Mouse (Mus musculus) hindbrain, embryonic 12.5 days (tissue): ENCODE results near the gene Pabpc5. TPM values are rescaled to one million over a fixed set of nuclear protein-coding genes. Genes with fewer than 3 reads are reported as not detected.

Experiments
- ATAC-seq: fragments of 200-750 bp; cut with Nextera tagmentation; 2 replicates; pipeline ENCODE4 v1.8.0; 2017; ENCODE audit warnings: moderate TSS enrichment; ENCODE audit not compliant: low FRiP score
- H3K27ac ChIP-seq: fragments of 300-500 bp; sonication (generic); 2 replicates; pipeline ENCODE4 v1.5.1; 2016; ENCODE audit warnings: mild to moderate bottlenecking
- H3K27me3 ChIP-seq: fragments of 300-500 bp; sonication (generic); 2 replicates; pipeline ENCODE4 v1.6.1; 2016; ENCODE audit warnings: mild to moderate bottlenecking
- H3K36me3 ChIP-seq: fragments of 300-500 bp; sonication (generic); 2 replicates; pipeline ENCODE4 v1.6.1; 2016; ENCODE audit warnings: mild to moderate bottlenecking
- H3K4me1 ChIP-seq: fragments of 300-500 bp; sonication (generic); 2 replicates; pipeline ENCODE4 v1.6.1; 2016
- H3K4me2 ChIP-seq: fragments of 300-500 bp; sonication (generic); replicated peaks from 2 replicates; pipeline ENCODE4 v1.6.1; 2016; ENCODE audit warnings: mild to moderate bottlenecking
- H3K4me3 ChIP-seq: fragments of 300-500 bp; sonication (generic); 2 replicates; pipeline ENCODE4 v1.5.1; 2016; ENCODE audit warnings: mild to moderate bottlenecking
- H3K9ac ChIP-seq: fragments of 300-500 bp; sonication (generic); 2 replicates; pipeline ENCODE4 v1.6.1; 2016; ENCODE audit warnings: mild to moderate bottlenecking, moderate library complexity
- H3K9me3 ChIP-seq: fragments of 300-500 bp; sonication (generic); replicated peaks from 2 replicates; pipeline ENCODE4 v1.6.1; 2016; ENCODE audit warnings: mild to moderate bottlenecking
- WGBS: fragments of 180-500 bp; shearing (Covaris S2); methylation state at CpG from one replicate; pipeline ENCODE4 v1.1.7; 2016; 5-methylcytosine and 5-hydroxymethylcytosine counted together
- polyA plus RNA-seq: library from polyadenylated mRNA; unstranded; fragments of >200 nt; fragmentation: Nextera tagmentation; extraction: Ambion mirVana; gene quantifications from 2 replicates; pipeline ENCODE4 v1.2.1, GENCODE M21; 2016

Pabpc5 gene
- polyA plus RNA-seq = 0.77 and 1.6 TPM in 2 replicates

DNA sequence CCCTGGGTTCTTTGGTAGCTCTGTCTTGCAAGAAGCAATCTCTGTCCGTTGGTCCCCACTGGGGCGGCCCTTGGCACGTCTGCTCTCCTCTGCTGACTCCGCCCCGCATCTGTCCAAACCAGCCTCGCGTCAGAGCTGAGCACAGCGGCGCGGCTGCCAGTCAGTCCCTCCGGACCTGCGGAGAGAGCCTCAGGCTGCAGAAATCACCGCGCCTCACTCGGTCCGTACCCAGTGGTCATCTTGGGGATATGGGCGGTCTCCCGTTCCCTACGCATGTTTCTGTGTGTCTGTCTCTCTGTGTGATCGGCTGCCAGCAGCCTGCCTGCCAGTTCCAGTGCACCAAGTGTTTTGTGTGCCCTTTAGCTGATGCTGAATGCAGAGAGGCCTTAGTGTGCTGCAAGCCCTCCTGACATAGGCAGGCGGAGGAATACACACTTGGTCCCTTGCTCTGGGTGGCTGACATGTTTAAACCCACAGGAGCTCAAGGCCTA is at the start of gene Pabpc5:
Gene Pabpc5, plus strand, starts transcription at position 116 of the 491 bp plus-strand sequence.
- H3K9me3 ChIP-seq = no peaks in the 10 kb centered on the region
- H3K36me3 ChIP-seq = no peaks in the 10 kb centered on the region
- no peaks in the 10 kb centered on the region for H3K27me3 ChIP-seq
- WGBS = 11% methylated on average over 21 of the region's 21 CpGs
- peak within 1 kb of the TSS; percentile 37 for H3K4me3 ChIP-seq
- peak within 1 kb of the TSS; percentile 58 for H3K9ac ChIP-seq
- peak; percentile 99 for ATAC-seq
- H3K4me1 ChIP-seq = no peaks in the 10 kb centered on the region
- peak within 1 kb of the TSS; percentile 46 for H3K4me2 ChIP-seq
- peak within 1 kb of the TSS; percentile 88 for H3K27ac ChIP-seq

GRCm38 (mm10) chrX:119886957-119887593 is 39.9 kb upstream of the Pabpc5 start:
- no peak overlapping the region for H3K4me2 ChIP-seq
- H3K36me3 ChIP-seq = no peaks in the 10 kb centered on the region
- H3K27me3 ChIP-seq = no peaks in the 10 kb centered on the region
- no peak for ATAC-seq
- no peaks in the 10 kb centered on the region for H3K9me3 ChIP-seq
- H3K4me3 ChIP-seq = no peak overlapping the region
- no peaks in the 10 kb centered on the region for H3K4me1 ChIP-seq
- H3K27ac ChIP-seq = no peak overlapping the region
- H3K9ac ChIP-seq = no peak overlapping the region
- 85% methylated on average over 3 of the region's 3 CpGs for WGBS

- Histone ChIP-seq H3K27ac (no peak overlapping the region), H3K27me3 (no peaks in the 10 kb centered on the region), H3K9ac (no peak overlapping the region), H3K9me3 (no peaks in the 10 kb centered on the region), H3K4me3 (no peak overlapping the region), H3K4me2 (no peak overlapping the region), H3K36me3 (no peaks in the 10 kb centered on the region), H3K4me1 (no peaks in the 10 kb centered on the region)
- 82% methylated on average over 6 of the region's 6 CpGs for WGBS
- no peak for ATAC-seq
Observed at GRCm38 (mm10) chrX:119888326-119888920, 38.6 kb upstream of the Pabpc5 start.

DNA sequence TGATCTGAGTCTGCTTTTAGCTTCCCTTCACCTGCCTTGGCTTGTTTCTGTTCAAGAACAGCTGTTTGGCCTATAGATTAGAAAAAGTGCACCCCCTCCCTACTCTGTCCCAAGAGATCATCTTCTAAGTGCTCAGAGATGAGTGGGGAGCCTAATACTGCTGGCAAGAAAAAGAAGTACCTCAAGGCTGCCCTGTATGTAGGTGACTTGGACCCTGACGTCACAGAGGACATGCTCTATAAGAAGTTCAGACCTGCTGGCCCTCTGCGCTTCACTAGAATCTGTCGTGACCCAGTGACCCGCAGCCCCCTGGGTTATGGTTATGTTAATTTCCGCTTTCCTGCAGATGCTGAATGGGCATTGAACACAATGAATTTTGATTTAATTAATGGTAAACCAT is 856 bp downstream of the Pabpc5 start:
- Histone ChIP-seq H3K4me2 (peak overlapping the region; percentile 46), H3K36me3 (no peaks in the 10 kb centered on the region), H3K4me1 (no peaks in the 10 kb centered on the region), H3K9ac (no peak overlapping the region), H3K9me3 (no peaks in the 10 kb centered on the region), H3K27me3 (no peaks in the 10 kb centered on the region), H3K4me3 (no peak overlapping the region), H3K27ac (peak overlapping the region; percentile 88; the same call in 1 of the 2 replicates)
- 61% methylated on average over 5 of the region's 5 CpGs for WGBS
- peak; percentile 41 for ATAC-seq
